Mouse (Mus musculus) gastrocnemius, adult 8-10 months (tissue): Measurements from ENCODE around the gene Evc. TPM values are rescaled to one million over a fixed set of nuclear protein-coding genes. Genes with fewer than 3 reads are reported as not detected.

Experiments used
- DNase-seq, 2 experiments: peaks; one replicate each; pipeline ENCODE4 v3.0.0; 2022; ENCODE audit warnings: low spot score in 2 of 2
- total RNA-seq, 4 experiments: library from RNA; stranded (reverse); gene quantifications; 2 replicates each; pipeline ENCODE4 v1.2.4; 2022

The Evc gene
- total RNA-seq = 10 to 100 TPM; 19.5 to 21.9 (median 21.1) TPM

DNA sequence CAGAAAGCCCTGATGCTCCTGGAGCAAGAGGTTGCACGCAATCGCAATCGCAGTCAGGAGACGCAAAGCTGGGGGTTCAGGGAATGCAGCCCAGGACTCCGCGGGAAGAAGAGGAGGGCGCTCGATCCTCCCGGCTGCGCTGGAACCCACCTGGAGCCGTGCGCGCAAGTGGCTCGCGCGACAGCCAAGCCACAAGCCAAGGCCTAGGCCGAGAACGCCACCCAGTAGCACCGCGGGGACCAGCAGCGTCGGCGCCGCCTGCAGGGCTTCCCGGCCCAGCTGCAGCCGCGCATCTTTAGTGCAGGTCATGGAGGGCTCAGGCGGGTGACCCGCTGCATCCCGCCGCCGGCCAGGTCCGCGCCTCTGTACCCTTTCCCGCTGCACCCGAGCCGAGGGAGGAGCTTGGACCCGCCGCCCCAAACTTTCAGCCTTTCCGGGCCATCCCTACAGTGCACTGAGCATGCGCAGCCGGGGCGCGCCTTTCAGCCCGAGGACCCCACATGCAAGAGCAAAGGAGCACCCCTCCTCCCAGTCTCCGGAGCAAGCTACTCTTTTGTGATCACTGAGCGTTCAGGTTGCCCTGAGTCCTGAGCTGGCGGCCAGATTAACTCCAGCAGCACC lies at the start of gene Evc:
Gene Evc (minus strand): TSS at position 410 of the 621 bp plus-strand sequence.
- peak; percentile 36 to 54 for DNase-seq

DNA sequence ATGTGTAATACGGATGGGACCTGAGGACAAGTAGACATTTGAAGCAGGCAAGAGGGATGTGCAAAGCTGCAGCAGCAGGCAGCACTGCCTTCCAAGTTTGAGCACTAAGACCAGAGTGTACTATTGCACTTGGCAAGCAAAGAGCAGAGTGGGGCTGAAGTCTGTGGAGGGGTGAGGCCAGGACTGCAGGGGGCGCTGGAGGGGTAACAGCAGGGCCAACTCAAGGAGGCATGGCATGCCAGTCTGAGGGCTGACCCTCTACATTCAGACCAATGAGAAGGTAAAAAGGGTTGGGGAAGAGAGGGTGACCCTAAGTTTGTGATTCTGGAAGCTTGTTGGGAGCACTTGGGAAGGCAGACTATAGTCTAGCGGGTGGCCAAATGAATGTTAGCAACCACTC lies 46.9 kb upstream of the Evc start:
- no peak for DNase-seq

DNA sequence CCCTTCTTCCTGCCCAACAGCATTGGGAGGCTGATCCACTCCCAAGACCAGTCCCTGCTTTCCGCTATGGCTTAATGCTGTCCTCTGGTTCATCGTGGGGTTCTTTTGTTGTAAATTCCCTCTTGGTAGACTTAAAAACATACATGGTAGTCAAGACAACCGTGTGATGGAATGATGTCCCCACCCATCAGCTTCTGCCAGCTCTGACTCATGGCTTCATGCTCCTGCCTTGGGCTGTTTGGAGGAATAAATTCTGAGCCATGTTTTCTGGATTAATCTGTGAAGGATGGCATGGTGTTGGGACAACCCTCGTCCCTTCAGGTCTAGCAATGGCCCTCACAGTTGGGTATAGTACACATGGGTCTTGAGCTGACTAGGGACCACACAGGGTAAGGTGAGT lies 43.9 kb upstream of the Evc start:
- peak; percentile 19 to 26 for DNase-seq

DNA sequence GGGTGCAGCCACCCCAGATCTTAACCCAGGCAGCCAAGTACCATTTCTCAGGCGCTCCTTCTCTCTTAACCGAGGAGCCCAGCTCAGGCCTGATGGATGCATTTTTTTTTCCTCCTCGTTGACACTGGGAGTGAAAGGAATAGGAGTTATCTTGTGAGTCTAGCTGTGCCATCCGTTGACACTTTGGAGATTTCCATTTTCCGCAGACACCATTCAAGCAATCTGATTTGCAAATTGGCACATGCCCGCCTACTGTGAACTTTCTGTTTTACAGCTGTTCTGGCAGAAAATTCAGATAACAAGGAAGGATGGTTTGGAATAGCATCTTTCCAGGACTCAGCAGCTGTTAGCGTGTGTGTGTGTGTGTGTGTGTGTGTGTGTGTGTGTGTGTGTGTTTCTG lies 40.7 kb upstream of the Evc start:
- DNase-seq = no peak

DNA sequence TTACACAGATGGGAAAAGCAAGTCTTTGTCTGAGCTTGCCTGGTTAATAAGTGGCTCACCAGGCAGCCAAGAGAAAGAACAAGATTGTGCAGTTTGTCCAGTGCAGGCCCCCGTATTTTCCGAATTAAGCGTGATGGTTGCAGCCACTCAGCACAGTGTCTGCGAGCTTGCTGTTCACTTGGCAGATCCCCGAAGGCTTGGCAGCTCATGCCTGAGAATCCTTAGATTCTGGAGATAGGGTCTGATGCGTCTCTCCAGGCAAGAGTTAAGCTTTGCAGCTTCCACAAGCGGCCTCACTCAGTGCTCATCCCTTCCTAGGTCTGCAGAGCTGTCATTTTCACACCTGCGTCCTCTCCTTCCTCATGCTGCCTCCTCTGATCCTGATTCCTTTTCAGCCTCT lies 32.1 kb upstream of the Evc start:
- no peak for DNase-seq

DNA sequence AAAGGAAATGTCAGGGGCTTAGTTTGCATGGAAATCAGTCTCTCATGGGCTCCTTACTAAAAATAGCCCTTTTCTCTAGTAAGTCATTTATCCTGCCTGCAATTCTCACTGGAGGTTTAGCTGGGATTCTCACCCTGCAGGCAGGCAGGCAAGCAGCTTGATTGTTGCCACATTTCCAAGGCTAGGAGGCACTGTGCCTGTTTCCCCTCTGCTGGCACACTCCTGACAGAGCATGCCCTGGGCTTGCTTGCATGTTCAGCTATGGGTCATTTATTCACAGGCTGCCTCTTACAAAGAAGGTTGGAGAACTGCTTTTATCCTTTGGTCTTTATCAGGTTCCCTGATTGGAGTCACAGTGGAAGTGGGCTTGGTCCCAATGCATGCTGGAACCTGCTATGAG lies 29.1 kb upstream of the Evc start:
- no peak for DNase-seq

DNA sequence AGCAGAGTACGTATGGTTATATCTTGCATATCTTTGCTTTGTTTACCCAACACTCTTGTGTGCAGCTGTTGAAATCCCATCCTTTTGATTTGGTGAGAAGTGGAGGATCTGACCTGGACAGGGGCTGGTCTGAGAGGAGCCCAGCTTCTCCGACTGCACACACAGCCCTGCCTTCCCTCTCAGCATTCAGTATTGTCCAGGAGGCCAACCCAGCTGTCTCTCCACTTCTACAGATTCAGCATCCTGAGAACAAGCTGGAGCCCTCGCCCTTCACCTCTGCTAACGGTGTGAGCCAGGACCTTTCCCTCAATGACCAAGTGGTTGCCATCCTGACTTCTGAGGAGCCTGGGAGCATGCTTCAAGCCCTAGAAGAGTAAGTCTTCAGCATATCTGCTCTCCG lies 26.6 kb upstream of the Evc start:
- no peak for DNase-seq

DNA sequence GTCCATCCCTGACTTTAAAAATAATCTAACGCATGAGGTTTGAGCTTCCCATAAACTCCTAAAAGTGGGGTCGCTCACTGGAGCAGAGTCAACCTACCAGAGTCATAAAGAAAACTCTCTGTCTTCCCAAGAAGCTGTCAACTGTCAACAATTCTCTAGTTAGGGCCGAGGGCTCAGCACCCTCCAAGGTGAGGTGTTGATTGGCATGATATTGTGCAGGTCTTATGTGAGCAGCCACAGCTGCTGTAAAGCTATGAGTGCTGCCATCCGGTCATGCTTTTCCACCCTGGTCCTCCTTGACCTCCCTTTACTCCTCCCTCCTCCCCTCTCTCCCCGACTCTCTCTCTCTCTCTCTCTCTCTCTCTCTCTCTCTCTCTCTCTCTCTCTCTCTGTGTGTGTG lies 25.9 kb upstream of the Evc start:
- DNase-seq = no peak

DNA sequence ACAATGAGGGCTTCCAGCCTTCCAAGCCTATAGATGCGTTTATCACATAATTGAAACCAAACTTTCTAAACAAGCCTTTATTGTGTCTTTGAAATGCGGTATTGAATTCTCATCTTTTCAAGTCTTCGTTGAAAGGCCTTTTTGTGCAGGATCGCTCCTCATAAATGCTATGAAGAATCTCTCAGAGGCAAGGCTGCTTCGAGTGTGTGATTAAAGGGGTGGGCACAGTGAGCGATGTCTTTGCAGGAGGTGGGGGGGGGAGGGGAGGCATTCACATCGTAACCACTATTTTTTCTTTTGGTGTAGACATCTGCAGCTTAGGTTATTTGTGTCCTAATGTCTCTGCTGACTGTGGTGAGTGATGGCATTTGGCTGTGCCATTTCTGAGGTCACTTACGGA lies 19.3 kb upstream of the Evc start:
- DNase-seq = no peak

DNA sequence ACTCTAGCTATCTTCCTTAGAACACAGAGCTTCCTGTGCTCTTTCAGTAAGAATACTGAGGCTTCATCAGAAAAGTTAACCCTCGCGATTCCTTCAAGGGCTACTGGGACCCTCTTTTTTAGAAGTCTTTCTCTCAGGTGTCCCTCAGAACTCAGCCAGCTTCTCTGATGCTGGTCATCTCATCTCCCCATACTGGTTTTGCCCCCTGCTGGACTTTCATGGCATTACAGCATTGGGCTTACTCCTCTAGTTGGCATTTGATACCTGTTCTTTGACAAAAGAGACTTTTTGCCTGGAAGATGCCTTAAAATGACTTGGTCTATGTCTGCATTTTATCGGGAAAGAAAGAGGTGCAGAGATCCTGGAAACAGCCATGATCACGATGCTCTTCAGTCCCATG lies 17.7 kb upstream of the Evc start:
- DNase-seq = peak; percentile 32 to 46

DNA sequence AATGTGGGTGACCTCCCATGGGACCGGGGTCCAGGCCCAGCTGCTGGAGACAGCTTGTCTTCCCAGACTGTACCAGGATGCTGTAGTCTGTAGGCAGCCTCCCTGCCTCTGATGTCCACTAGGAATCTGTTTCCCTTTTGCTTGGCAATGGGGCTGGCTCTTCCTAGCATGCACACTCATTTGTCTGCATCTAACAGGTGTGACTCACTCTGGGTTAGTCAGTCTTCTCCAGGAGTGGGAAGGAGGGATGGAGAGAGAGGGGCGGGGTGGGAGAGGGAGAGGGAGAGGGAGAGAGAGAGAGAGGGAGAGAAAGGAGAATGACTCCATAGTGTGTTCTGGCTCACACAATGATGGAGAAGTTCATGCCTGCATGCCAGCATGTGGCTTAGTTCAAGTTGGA lies 15.1 kb upstream of the Evc start:
- DNase-seq = no peak

DNA sequence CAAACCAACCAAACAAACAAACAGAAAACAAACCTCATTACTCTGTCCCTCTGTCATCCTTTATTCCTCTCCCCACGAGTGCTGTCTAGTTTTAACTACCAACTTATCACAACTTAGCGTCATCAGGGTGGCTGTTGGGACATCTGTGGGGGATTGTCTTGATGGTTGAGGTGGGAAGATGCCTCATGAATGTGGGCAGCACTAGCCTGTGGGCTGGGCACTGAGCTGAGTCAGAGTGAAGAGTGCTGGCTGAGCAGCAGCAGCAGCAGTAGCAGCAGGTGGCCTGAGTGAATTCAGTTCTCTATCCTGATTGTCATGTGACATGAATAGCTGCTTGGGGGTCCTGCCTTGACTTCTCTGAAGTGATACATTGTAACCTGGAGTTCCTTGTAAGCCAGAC lies 7.3 kb upstream of the Evc start:
- DNase-seq = no peak

DNA sequence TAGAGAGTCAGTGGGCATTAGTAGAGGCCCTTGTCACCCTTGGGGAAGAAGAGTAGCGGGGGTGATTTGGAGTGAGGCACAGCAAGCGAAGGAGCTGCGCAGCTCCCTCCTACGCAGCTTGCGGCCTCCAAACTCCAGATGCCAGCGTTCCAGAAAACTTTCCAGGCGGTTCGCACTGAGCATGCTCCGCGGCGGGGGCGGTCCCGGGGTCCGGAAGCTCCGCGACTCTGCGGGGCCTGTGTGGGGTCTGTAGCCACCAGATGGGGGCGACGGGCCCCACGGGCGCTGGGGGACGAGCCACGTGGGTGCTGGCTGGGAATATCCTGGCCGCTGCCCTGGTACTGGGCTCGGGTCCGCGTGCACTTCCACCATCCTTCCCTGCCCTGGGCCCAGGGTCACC lies 1.6 kb upstream of the Evc start, which contains the start of gene Evc2:
Gene Evc2 (plus strand): TSS at position 212 of the 400 bp plus-strand sequence.
- peak; percentile 16 to 51 for DNase-seq

DNA sequence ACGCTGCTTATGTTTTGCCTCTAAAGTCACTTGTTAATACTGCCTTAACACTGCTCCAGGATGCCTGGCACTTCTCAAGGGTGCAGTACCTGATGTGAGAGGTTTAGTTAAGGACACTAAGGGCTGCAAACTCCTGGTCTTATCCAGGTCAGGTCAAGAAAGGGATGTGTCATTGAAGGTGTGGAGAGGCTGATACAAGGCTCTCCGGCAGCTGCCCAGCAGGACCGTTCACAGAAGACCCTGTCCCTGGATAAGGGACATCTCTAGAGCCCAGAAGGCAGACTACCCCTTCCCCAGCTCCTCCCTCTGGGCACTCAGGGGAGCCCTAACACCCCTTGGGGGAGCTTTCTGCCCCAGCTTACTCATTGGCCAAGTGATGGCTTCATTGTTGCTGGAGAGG lies 1.0 kb upstream of the Evc start:
- DNase-seq = no peak

DNA sequence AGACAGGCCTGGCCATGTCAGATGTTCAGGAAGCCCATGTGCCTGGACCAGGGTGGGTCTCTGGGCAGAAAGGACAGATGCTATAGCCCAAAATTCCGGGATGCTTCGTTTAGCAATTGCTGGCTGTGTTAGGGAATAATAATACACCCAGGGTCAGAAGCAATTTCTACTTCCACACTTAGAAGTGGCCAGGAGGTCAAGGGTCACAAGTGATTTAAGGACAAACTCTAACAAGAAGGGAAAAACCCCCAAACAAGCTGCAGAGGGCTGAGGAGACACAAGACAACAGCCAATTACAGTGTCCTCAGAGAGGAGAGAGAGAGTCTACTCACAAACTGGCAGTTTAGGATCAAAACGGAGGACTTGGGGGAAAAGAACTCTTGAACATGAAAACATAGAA lies 1.6 kb downstream of the Evc start:
- DNase-seq = no peak

DNA sequence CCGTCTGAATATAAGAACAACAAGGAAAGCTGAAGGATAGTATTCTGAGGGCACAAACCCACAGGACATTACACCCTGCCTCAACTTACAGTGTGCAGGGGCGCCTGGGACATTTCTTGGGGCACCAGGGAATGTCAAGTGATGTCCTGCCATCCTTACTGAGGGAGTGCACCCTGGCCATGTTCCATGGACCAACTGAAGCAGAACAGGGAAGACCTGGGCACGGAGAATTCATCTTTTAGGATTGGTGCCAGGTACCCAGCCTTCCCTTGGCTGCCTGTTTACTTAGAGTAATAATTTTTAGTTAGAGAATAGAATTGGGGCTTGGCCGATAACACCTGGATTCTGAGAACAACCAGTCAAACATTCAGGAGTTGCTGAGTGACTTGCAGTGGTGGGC lies 4.6 kb downstream of the Evc start:
- no peak for DNase-seq

DNA sequence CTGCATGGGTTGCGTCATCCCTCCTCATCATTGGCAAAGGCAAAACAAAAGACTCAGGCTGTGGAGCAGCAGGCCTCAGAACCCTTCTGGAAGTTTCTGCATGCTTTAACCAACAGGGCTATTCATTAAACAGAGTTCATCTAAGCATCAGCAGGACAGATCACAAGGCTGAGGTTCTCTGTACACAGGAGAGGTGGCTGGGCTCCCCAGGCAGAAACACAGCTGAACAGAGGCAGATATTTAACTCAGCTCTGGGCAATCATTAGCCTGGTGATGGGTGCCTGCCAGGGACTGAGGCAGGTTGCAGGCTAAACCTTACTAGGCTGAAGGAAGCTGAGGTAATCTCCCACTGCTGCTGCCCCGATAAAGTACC lies 5.6 kb downstream of the Evc start:
- DNase-seq = no peak

DNA sequence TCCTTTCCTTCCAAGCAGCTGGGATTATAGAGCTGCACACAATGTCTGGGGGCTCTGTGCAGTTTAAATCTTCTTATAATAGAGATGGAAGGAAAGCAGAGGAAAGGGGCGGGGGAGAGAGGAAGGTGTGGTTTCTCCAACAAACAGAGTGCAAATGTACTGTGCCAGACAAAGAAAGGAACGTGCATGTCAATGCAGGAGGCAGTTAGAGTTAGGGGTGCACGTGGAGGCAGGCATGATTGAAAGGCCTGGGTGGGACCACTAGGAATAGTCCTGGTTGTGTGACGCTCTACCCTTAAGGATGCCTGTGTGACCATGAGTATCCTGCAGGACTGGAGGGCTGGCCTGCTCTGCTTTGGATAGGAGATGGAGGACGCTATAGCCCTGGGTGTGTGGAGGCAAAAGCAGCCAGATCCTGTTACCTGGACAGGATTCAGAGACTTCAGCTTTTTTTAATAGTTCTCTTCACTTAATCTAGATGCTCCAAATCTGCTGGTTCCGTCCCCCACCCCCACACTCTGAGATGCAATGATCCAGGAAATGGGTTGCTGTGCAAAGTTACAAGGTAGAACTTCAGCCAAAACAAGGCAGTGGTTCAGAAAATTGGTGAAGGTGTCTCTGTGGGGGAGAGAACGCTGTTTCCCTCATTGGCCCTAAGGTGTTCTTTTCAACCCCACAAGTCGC lies 6.1 kb downstream of the Evc start:
- no peak for DNase-seq

DNA sequence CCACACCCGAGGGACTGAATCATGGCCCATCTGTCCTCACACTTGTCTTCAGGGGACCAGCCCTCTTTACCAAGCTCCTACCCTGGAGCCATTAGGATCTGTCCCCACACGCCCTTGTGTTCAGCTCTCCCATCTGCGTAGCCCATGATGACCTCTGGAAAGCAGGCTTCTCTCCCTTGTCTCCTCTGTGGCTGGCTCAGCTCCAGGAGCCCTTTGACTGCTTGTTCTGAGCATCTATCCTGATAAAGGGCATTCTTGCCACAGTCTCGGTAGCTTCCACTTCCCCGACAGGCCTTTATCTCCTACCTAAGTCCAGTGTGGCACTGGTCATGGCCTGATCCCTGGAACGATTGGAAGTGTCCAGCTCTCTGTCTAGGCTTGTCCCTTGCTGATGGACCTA lies 10.0 kb downstream of the Evc start:
- no peak for DNase-seq

DNA sequence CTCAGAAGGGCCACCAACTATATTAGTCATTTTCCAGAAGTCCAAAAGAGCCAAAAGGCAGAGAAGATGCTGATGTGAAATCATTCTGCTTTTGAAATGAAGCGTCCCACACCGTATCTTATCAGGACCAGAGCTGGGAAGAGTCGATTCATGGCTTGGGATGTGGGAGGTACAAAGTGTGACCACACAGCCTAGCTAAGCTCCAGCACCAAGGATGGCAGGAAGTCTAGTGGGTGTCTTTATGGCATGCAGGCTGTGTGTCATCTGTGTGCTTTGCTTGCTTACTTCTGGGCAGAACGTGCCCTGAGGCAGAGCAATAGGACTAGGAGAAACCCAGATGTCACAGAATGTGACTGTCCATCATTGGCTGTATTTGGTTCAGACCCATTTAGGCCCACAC lies 15.9 kb downstream of the Evc start:
- DNase-seq = no peak

DNA sequence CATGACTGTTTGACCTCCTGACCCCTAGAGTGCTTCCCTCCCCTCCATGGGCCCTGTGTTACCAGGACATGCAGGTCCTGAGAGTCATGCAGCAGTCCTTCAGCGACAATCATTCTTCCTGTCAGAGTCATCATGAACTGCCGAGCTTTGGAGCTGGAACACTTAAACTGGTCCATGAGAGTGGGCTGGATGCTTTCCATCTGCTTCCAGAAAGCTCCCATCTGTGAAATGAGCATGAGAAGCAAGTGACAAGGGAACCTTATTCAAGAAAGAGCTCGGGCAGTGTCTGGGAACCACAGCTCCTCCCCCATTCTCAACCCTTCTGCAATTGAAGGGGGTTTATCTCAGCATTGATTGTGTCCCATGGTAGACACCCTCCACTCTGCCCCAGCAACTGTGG lies 16.5 kb downstream of the Evc start:
- DNase-seq = no peak

DNA sequence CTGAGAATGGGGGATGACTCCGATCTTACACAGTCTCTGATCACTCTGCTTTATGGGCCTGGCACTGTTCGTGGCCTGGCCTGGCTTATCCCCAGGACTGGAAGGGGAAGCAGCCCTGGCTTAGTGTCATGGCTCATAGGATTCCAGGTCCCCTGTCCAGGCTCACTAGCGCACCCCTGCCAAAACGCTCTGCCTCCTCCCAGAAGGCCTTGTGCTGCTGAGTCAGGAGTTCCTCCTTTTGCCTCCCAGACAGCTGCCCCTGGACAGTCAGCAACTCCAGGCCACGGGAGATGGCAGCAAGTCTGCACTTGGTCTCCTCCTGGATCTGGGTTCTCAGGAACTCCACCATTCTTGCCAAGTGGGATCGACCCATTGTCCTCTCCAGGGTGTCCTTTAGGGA lies 18.0 kb downstream of the Evc start:
- peak; percentile 36 to 56 for DNase-seq

DNA sequence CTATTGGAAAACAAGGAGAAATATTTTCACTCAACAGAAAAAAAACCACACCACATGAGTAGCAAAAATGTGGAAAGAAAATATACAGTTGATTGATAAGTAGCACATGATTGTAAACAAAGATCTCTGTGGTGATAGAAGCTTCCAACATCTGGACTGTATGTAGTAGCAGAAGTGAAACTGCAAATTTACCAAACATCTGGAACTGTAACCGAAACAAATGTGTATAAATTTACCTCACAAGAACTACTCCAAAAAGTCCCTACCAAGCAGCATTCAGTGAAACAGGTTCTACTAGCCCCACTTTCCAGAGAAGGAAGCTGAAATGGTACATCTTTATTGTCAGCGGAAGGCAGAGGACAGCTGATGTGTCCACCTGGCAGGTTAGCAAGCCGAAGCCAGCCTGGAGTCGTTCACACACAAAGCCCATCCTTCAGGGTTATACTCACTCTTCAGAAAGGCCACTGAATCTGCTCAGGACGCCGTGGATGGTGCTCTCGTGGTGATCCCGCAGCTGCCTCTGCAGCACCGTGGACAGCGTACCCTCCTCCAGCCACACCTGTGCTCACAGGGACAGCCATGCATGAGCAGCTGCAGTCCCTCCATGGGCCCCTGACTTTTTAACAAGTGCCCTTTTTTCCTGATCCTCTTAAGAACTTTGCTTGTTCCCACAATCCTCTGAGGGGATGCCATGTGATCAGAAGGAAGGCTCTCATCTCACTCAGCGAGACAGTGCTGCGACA lies 23.5 kb downstream of the Evc start:
- DNase-seq = no peak
